Mouse (Mus musculus): Measurements from ENCODE around the gene Tigar. TPM values are rescaled to one million over a fixed set of nuclear protein-coding genes. Genes with fewer than 3 reads are reported as not detected.

The Tigar gene
- polyA plus RNA-seq, 1 experiment from 2014 or later: 1.8 TPM

GRCm38 (mm10) chr6:127143576-127144288 lies 34.4 kb upstream of the Tigar start:
- Histone ChIP-seq H3K9ac (ENCODE audit: low read depth, low read length) (no peak overlapping the region), H3K27ac (replicated peaks; ENCODE audit: low read depth, low read length) (no peak overlapping the region), H3K4me3 (ENCODE audit: low read depth, low read length) (no peak overlapping the region), H3K4me2 (ENCODE audit: low read depth, low read length) (no peak overlapping the region), H3K36me3 (ENCODE audit: control insufficient read depth, insufficient read depth, low read length) (peaks cover 72% of the 10 kb centered on the region), H3K27me3 (replicated peaks; ENCODE audit: control insufficient read depth, insufficient read depth, low read length) (no peaks in the 10 kb centered on the region), H3K4me1 (ENCODE audit: control insufficient read depth, insufficient read depth, low read length) (peaks cover 7% of the 10 kb centered on the region; the same call in 1 of the 2 replicates), H3K9me3 (ENCODE audit: control insufficient read depth, low read length) (no peaks in the 10 kb centered on the region)
- no peak for ATAC-seq (ENCODE audit: low read depth)
- 88% methylated on average over 7 of the region's 7 CpGs for WGBS
- DNase-seq (ENCODE audit: low spot score): no peak

- no peak overlapping the region for H3K4me3 ChIP-seq (ENCODE audit: low read depth, low read length)
- H3K9me3 ChIP-seq (ENCODE audit: control insufficient read depth, low read length): no peaks in the 10 kb centered on the region
- ATAC-seq (ENCODE audit: low read depth) (no peak), DNase-seq (ENCODE audit: low spot score) (no peak)
- H3K4me2 ChIP-seq (ENCODE audit: low read depth, low read length): no peak overlapping the region
- H3K9ac ChIP-seq (ENCODE audit: low read depth, low read length): no peak overlapping the region
- 82% methylated on average over 10 of the region's 10 CpGs for WGBS
- peaks cover 4% of the 10 kb centered on the region; the same call in 1 of the 2 replicates for H3K4me1 ChIP-seq (ENCODE audit: control insufficient read depth, insufficient read depth, low read length)
- H3K27me3 ChIP-seq (replicated peaks; ENCODE audit: control insufficient read depth, insufficient read depth, low read length): no peaks in the 10 kb centered on the region
- H3K27ac ChIP-seq (replicated peaks; ENCODE audit: low read depth, low read length): 0 out of 2 replicates have a peak overlapping the region, but pooled peaks have one; percentile 12
- peaks cover 78% of the 10 kb centered on the region for H3K36me3 ChIP-seq (ENCODE audit: control insufficient read depth, insufficient read depth, low read length)
These were observed 33.8 kb upstream of the Tigar start for GRCm38 (mm10) chr6:127143124-127143520.

GRCm38 (mm10) chr6:127142154-127143123 lies 33.1 kb upstream of the Tigar start:
- 19% methylated on average over 9 of the region's 10 CpGs for WGBS
- Histone ChIP-seq H3K9me3 (ENCODE audit: control insufficient read depth, low read length) (no peaks in the 10 kb centered on the region), H3K36me3 (ENCODE audit: control insufficient read depth, insufficient read depth, low read length) (peaks cover 85% of the 10 kb centered on the region), H3K4me1 (ENCODE audit: control insufficient read depth, insufficient read depth, low read length) (no peaks in the 10 kb centered on the region; the same call in 1 of the 2 replicates), H3K27ac (replicated peaks; ENCODE audit: low read depth, low read length) (0 out of 2 replicates have a peak overlapping the region, but pooled peaks have one; percentile 12), H3K4me3 (ENCODE audit: low read depth, low read length) (no peak overlapping the region), H3K27me3 (replicated peaks; ENCODE audit: control insufficient read depth, insufficient read depth, low read length) (no peaks in the 10 kb centered on the region), H3K9ac (ENCODE audit: low read depth, low read length) (no peak overlapping the region), H3K4me2 (ENCODE audit: low read depth, low read length) (no peak overlapping the region)
- ATAC-seq (ENCODE audit: low read depth): 0 out of 2 replicates have a peak, but pooled peaks have one; percentile 5
- DNase-seq (ENCODE audit: low spot score): peak; percentile 72

GRCm38 (mm10) chr6:127138962-127139361 lies 29.6 kb upstream of the Tigar start:
- Histone ChIP-seq H3K27me3 (replicated peaks; ENCODE audit: control insufficient read depth, insufficient read depth, low read length) (no peaks in the 10 kb centered on the region), H3K36me3 (ENCODE audit: control insufficient read depth, insufficient read depth, low read length) (peaks cover 86% of the 10 kb centered on the region), H3K4me1 (ENCODE audit: control insufficient read depth, insufficient read depth, low read length) (no peaks in the 10 kb centered on the region; the same call in 1 of the 2 replicates), H3K4me2 (ENCODE audit: low read depth, low read length) (no peak overlapping the region), H3K27ac (replicated peaks; ENCODE audit: low read depth, low read length) (no peak overlapping the region), H3K9me3 (ENCODE audit: control insufficient read depth, low read length) (no peaks in the 10 kb centered on the region), H3K4me3 (ENCODE audit: low read depth, low read length) (no peak overlapping the region), H3K9ac (ENCODE audit: low read depth, low read length) (no peak overlapping the region)
- ATAC-seq (ENCODE audit: low read depth) (no peak), DNase-seq (ENCODE audit: low spot score) (no peak)
- WGBS: 93% methylated on average over 11 of the region's 11 CpGs

GRCm38 (mm10) chr6:127133433-127134245 lies 24.3 kb upstream of the Tigar start:
- Histone ChIP-seq H3K36me3 (ENCODE audit: control insufficient read depth, insufficient read depth, low read length) (peaks cover 96% of the 10 kb centered on the region), H3K4me2 (ENCODE audit: low read depth, low read length) (no peak overlapping the region), H3K9me3 (ENCODE audit: control insufficient read depth, low read length) (no peaks in the 10 kb centered on the region), H3K27me3 (replicated peaks; ENCODE audit: control insufficient read depth, insufficient read depth, low read length) (no peaks in the 10 kb centered on the region), H3K4me1 (ENCODE audit: control insufficient read depth, insufficient read depth, low read length) (no peaks in the 10 kb centered on the region; the same call in 1 of the 2 replicates), H3K27ac (replicated peaks; ENCODE audit: low read depth, low read length) (no peak overlapping the region), H3K4me3 (ENCODE audit: low read depth, low read length) (no peak overlapping the region), H3K9ac (ENCODE audit: low read depth, low read length) (no peak overlapping the region)
- ATAC-seq (ENCODE audit: low read depth): 0 out of 2 replicates have a peak, but pooled peaks have one; percentile 41
- DNase-seq (ENCODE audit: low spot score): no peak
- WGBS: 67% methylated on average over 12 of the region's 16 CpGs

- no peak for ATAC-seq (ENCODE audit: low read depth)
- no peak overlapping the region for H3K9ac ChIP-seq (ENCODE audit: low read depth, low read length)
- H3K9me3 ChIP-seq (ENCODE audit: control insufficient read depth, low read length): no peaks in the 10 kb centered on the region
- H3K27me3 ChIP-seq (replicated peaks; ENCODE audit: control insufficient read depth, insufficient read depth, low read length): no peaks in the 10 kb centered on the region
- peaks cover 93% of the 10 kb centered on the region for H3K36me3 ChIP-seq (ENCODE audit: control insufficient read depth, insufficient read depth, low read length)
- H3K4me3 ChIP-seq (ENCODE audit: low read depth, low read length): no peak overlapping the region
- no peaks in the 10 kb centered on the region; the same call in 1 of the 2 replicates for H3K4me1 ChIP-seq (ENCODE audit: control insufficient read depth, insufficient read depth, low read length)
- 55% methylated on average over 3 of the region's 3 CpGs for WGBS
- H3K4me2 ChIP-seq (ENCODE audit: low read depth, low read length): no peak overlapping the region
- H3K27ac ChIP-seq (replicated peaks; ENCODE audit: low read depth, low read length): no peak overlapping the region
- peak; percentile 40 for DNase-seq (ENCODE audit: low spot score)
These were observed 23.4 kb upstream of the Tigar start for GRCm38 (mm10) chr6:127132719-127133118.

- Histone ChIP-seq H3K4me3 (ENCODE audit: low read depth, low read length) (no peak overlapping the region), H3K9me3 (ENCODE audit: control insufficient read depth, low read length) (no peaks in the 10 kb centered on the region), H3K4me2 (ENCODE audit: low read depth, low read length) (no peak overlapping the region), H3K4me1 (ENCODE audit: control insufficient read depth, insufficient read depth, low read length) (no peaks in the 10 kb centered on the region; the same call in 1 of the 2 replicates), H3K36me3 (ENCODE audit: control insufficient read depth, insufficient read depth, low read length) (peaks cover 93% of the 10 kb centered on the region), H3K27me3 (replicated peaks; ENCODE audit: control insufficient read depth, insufficient read depth, low read length) (no peaks in the 10 kb centered on the region), H3K9ac (ENCODE audit: low read depth, low read length) (no peak overlapping the region), H3K27ac (replicated peaks; ENCODE audit: low read depth, low read length) (no peak overlapping the region)
- ATAC-seq (ENCODE audit: low read depth): no peak
- DNase-seq (ENCODE audit: low spot score): no peak
- WGBS: 74% methylated on average over 3 of the region's 3 CpGs
These were observed 22.6 kb upstream of the Tigar start for GRCm38 (mm10) chr6:127131946-127132345.

GRCm38 (mm10) chr6:127130377-127130776 lies 21.0 kb upstream of the Tigar start:
- Histone ChIP-seq H3K9me3 (ENCODE audit: control insufficient read depth, low read length) (no peaks in the 10 kb centered on the region), H3K9ac (ENCODE audit: low read depth, low read length) (no peak overlapping the region), H3K27me3 (replicated peaks; ENCODE audit: control insufficient read depth, insufficient read depth, low read length) (no peaks in the 10 kb centered on the region), H3K4me3 (ENCODE audit: low read depth, low read length) (no peak overlapping the region), H3K4me2 (ENCODE audit: low read depth, low read length) (no peak overlapping the region), H3K27ac (replicated peaks; ENCODE audit: low read depth, low read length) (no peak overlapping the region), H3K36me3 (ENCODE audit: control insufficient read depth, insufficient read depth, low read length) (peaks cover 83% of the 10 kb centered on the region), H3K4me1 (ENCODE audit: control insufficient read depth, insufficient read depth, low read length) (no peaks in the 10 kb centered on the region; the same call in 1 of the 2 replicates)
- 83% methylated on average over 13 of the region's 13 CpGs for WGBS
- ATAC-seq (ENCODE audit: low read depth) (no peak), DNase-seq (ENCODE audit: low spot score) (no peak)
